Mouse (Mus musculus) lung, postnatal 0 days (tissue): ENCODE data around the gene Mapk1ip1l. TPM values are rescaled to one million over a fixed set of nuclear protein-coding genes. Genes with fewer than 3 reads are reported as not detected.

Source experiments
- ATAC-seq: fragments of 200-750 bp; cut with Nextera tagmentation; 2 replicates; pipeline ENCODE4 v1.8.0; 2017; ENCODE audit warnings: moderate library complexity
- DNase-seq: peaks from one replicate; pipeline ENCODE4 v3.0.0-alpha.2; 2016; ENCODE audit warnings: low spot score
- H3K27ac ChIP-seq: fragments of 300-500 bp; sonication (generic); 2 replicates; pipeline ENCODE4 v1.5.1; 2014; ENCODE audit warnings: antibody characterized with exemption, mild to moderate bottlenecking, low read length, mixed read lengths
- H3K27me3 ChIP-seq: fragments of 300-500 bp; sonication (generic); replicated peaks from 2 replicates; pipeline ENCODE4 v1.6.1; 2014; ENCODE audit warnings: low read length, mixed read lengths; ENCODE audit not compliant: insufficient read depth
- H3K36me3 ChIP-seq: fragments of 300-500 bp; sonication (generic); 2 replicates; pipeline ENCODE4 v1.6.1; 2014; ENCODE audit warnings: low read length, mixed read lengths; ENCODE audit not compliant: insufficient read depth
- H3K4me1 ChIP-seq: fragments of 300-500 bp; sonication (generic); 2 replicates; pipeline ENCODE4 v1.6.1; 2014; ENCODE audit warnings: antibody characterized with exemption, low read depth, low read length, mixed read lengths; ENCODE audit not compliant: insufficient read depth
- H3K4me2 ChIP-seq: fragments of 300-500 bp; sonication (generic); replicated peaks from 2 replicates; pipeline ENCODE4 v1.6.1; 2014; ENCODE audit warnings: low read depth, mild to moderate bottlenecking, low read length, moderate library complexity, mixed read lengths
- H3K4me3 ChIP-seq: fragments of 300-500 bp; sonication (generic); 2 replicates; pipeline ENCODE4 v1.5.1; 2014; ENCODE audit warnings: low read depth, low read length
- H3K9ac ChIP-seq: fragments of 300-500 bp; sonication (generic); replicated peaks from 2 replicates; pipeline ENCODE4 v1.6.1; 2014; ENCODE audit warnings: low read depth, mild to moderate bottlenecking
- H3K9me3 ChIP-seq: fragments of 300-500 bp; sonication (generic); 2 replicates; pipeline ENCODE4 v1.6.1; 2016; ENCODE audit warnings: low read length, mixed read lengths
- CTCF ChIP-seq: IDR thresholded peaks from 2 replicates; pipeline ENCODE4 v1.5.1; 2016; ENCODE audit warnings: antibody characterized with exemption, mild to moderate bottlenecking
- EP300 ChIP-seq: IDR thresholded peaks from 2 replicates; pipeline ENCODE4 v1.6.1; 2016; ENCODE audit warnings: antibody characterized with exemption, mild to moderate bottlenecking, control low read depth
- WGBS: fragments of 180-500 bp; shearing (Covaris S2); extraction: QIAGEN DNeasy Blood & Tissue Kit; methylation state at CpG from one replicate; pipeline ENCODE4 v1.1.7; 2014; 5-methylcytosine and 5-hydroxymethylcytosine counted together
- polyA plus RNA-seq: library from polyadenylated mRNA; unstranded; fragments of >200 nt; fragmentation: Nextera tagmentation; extraction: Ambion mirVana; gene quantifications from 2 replicates; pipeline ENCODE4 v1.2.1, GENCODE M21; 2015

Gene Mapk1ip1l
- polyA plus RNA-seq, 1 experiment from 2014 or later: 19.9 TPM

GRCm38 (mm10) chr14:47298408-47298792, 334 bp downstream of the Mapk1ip1l start:
- H3K9me3 ChIP-seq: no peaks in the 10 kb centered on the region
- peak overlapping the region; percentile 89 for H3K4me3 ChIP-seq
- H3K9ac ChIP-seq: peak overlapping the region; percentile 89
- WGBS: under 1% methylated on average over 19 of the region's 38 CpGs
- no peak for TF ChIP-seq EP300
- no peak for TF ChIP-seq CTCF
- H3K27me3 ChIP-seq: no peaks in the 10 kb centered on the region
- H3K27ac ChIP-seq: peak overlapping the region; percentile 98
- peaks cover 9% of the 10 kb centered on the region; the same call in 1 of the 2 replicates for H3K4me1 ChIP-seq
- H3K36me3 ChIP-seq: no peaks in the 10 kb centered on the region
- H3K4me2 ChIP-seq: peak overlapping the region; percentile 54
- ATAC-seq (peak; percentile 69), DNase-seq (peak; percentile 24)

GRCm38 (mm10) chr14:47298819-47299261, 774 bp downstream of the Mapk1ip1l start:
- Histone ChIP-seq H3K27ac (peak overlapping the region; percentile 98), H3K27me3 (no peaks in the 10 kb centered on the region), H3K4me3 (peak overlapping the region; percentile 89), H3K4me1 (peaks cover 9% of the 10 kb centered on the region; the same call in 1 of the 2 replicates), H3K9me3 (no peaks in the 10 kb centered on the region), H3K4me2 (peak overlapping the region; percentile 54), H3K9ac (peak overlapping the region; percentile 89), H3K36me3 (no peaks in the 10 kb centered on the region)
- peak; percentile 70 for DNase-seq
- ATAC-seq: peak; percentile 38
- TF ChIP-seq EP300 (no peak), CTCF (no peak)
- WGBS: 0% methylated on average over 15 of the region's 15 CpGs

- Histone ChIP-seq H3K4me1 (peaks cover 9% of the 10 kb centered on the region; the same call in 1 of the 2 replicates), H3K9ac (no peak overlapping the region), H3K36me3 (no peaks in the 10 kb centered on the region), H3K4me3 (no peak overlapping the region), H3K27me3 (no peaks in the 10 kb centered on the region), H3K9me3 (no peaks in the 10 kb centered on the region), H3K4me2 (no peak overlapping the region), H3K27ac (no peak overlapping the region)
- ATAC-seq (no peak), DNase-seq (no peak)
- WGBS: 65% methylated on average over 14 of the region's 14 CpGs
- no peak for TF ChIP-seq CTCF
- TF ChIP-seq EP300: no peak
Observed at GRCm38 (mm10) chr14:47302885-47303680, 5.0 kb downstream of the Mapk1ip1l start.

GRCm38 (mm10) chr14:47304814-47305405, 6.8 kb downstream of the Mapk1ip1l start:
- no peak for TF ChIP-seq CTCF
- H3K4me3 ChIP-seq: no peak overlapping the region
- whole genome bisulfite sequencing: 78% methylated on average over 6 of the region's 6 CpGs
- no peak overlapping the region for H3K27ac ChIP-seq
- H3K9me3 ChIP-seq: no peaks in the 10 kb centered on the region
- H3K27me3 ChIP-seq: no peaks in the 10 kb centered on the region
- H3K4me2 ChIP-seq: no peak overlapping the region
- DNase-seq: no peak
- peaks cover 3% of the 10 kb centered on the region; the same call in 1 of the 2 replicates for H3K4me1 ChIP-seq
- H3K9ac ChIP-seq: no peak overlapping the region
- ATAC-seq: no peak
- H3K36me3 ChIP-seq: no peaks in the 10 kb centered on the region; the same call in 1 of the 2 replicates

- Histone ChIP-seq H3K36me3 (peaks cover 9% of the 10 kb centered on the region; the same call in 1 of the 2 replicates), H3K4me1 (no peaks in the 10 kb centered on the region; the same call in 1 of the 2 replicates), H3K27me3 (no peaks in the 10 kb centered on the region), H3K9ac (no peak overlapping the region), H3K4me2 (no peak overlapping the region), H3K9me3 (no peaks in the 10 kb centered on the region), H3K27ac (no peak overlapping the region), H3K4me3 (no peak overlapping the region)
- no peak for ATAC-seq
- TF ChIP-seq CTCF (no peak), EP300 (no peak)
- 56% methylated on average over 4 of the region's 4 CpGs for WGBS
- no peak for DNase-seq
Observed at GRCm38 (mm10) chr14:47305933-47306332, 7.9 kb downstream of the Mapk1ip1l start.

- no peak for ATAC-seq
- Histone ChIP-seq H3K9me3 (no peaks in the 10 kb centered on the region), H3K4me2 (no peak overlapping the region), H3K27ac (no peak overlapping the region), H3K4me3 (no peak overlapping the region), H3K27me3 (no peaks in the 10 kb centered on the region), H3K9ac (no peak overlapping the region), H3K4me1 (no peaks in the 10 kb centered on the region; the same call in 1 of the 2 replicates), H3K36me3 (peaks cover 15% of the 10 kb centered on the region; the same call in 1 of the 2 replicates)
- no peak for DNase-seq
- TF ChIP-seq EP300: no peak
- no peak for TF ChIP-seq CTCF
- WGBS: 63% methylated on average over 3 of the region's 3 CpGs
Observed at GRCm38 (mm10) chr14:47307669-47308068, 9.6 kb downstream of the Mapk1ip1l start.
